Mouse (Mus musculus) frontal cortex, postnatal 14 days (tissue): ENCODE measurements around the gene Cotl1.
A peak's percentile ranks its signal among the peaks of the same experiment; 100 is the strongest.

ENCODE experiments used
- DNase-seq, 2 experiments: peaks; one replicate each; pipeline ENCODE4 v3.0.0; 2022; ENCODE audit warnings: low spot score in 2 of 2

The Cotl1 gene

DNA sequence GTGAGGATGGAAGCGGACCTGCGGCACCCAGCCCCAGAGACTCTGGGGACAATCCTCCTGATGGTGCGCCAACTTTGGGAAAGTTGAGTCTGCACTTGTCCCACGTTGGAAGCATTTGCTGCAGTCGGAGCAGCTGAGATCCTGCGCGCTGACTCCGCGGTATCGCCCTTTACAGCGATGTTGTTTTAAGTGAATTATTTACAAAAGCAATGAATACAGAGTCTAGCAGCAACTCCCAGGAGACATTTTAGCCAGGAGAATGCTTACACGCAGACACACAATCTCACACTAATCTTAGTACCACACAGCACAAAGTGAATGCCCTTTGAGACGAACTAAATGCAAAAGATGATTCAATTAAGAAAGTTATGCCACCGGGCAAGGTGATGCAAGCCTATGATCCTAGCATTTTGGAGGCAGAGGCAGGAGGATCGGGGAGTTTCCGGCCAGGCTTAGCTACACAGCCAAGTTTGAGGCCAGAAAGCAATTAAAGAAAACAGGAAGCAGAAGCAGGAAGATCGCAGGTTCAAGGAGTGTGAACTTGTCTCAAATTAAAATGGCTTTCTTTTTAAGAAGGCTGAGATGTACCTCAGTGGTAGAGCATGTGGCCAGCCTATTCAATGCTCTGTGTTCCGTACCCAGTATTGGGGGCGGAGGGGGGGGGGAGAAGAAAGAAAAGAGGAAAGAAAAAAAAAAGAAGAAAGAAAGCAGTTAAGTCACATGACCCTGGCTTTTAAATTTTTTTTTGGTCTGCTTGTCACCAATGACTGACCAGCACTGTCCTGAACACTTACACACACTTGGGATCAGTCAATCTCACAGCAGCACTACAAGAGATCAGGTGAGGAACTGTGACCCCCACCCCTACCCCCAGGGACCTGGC is 2.0 kb downstream of the Cotl1 start:
- no peak for DNase-seq

- no peak for DNase-seq
These were observed 2.7 kb downstream of the Cotl1 start for GRCm38 (mm10) chr8:119837553-119838071.

DNA sequence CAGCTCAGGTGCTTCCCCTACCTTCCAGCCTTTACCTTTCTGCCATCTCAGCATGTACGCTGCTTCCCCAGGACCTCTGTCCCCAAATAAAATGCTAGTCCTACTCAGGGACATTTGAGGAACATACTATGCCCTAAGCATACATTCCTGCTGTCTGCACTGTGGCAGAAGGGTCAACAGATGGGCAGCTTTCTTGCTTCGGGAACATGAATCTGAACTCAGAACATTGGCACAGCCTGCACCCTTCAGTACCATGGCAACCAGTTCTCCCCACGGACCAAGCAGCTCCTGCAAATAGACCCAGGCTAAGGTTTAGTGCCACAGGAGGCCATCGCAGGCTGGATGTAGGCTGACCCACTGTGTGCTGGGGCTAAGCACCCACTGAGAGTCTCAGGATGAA is 3.5 kb downstream of the Cotl1 start:
- no peak for DNase-seq

DNA sequence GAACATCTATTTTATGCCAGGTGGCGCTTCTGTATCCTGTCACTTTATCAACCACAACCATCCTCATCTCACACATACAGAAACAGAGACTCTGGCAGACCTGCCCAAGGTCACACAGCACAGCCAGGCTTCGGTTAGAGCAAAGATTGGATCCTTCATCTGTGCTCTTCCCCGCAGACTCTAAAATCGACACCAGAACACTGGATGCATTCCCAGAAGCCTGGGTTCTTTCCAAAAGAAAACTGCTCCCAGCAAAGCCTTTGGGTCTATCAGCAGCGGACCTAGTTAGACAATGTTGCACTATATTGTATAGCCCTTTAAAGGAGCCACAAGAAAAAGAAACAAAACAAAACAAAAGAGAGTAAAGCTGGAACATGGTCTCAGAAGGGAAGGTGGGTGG is 5.1 kb downstream of the Cotl1 start:
- DNase-seq, result no peak

GRCm38 (mm10) chr8:119834676-119835075 is 5.7 kb downstream of the Cotl1 start:
- DNase-seq, result no peak

DNA sequence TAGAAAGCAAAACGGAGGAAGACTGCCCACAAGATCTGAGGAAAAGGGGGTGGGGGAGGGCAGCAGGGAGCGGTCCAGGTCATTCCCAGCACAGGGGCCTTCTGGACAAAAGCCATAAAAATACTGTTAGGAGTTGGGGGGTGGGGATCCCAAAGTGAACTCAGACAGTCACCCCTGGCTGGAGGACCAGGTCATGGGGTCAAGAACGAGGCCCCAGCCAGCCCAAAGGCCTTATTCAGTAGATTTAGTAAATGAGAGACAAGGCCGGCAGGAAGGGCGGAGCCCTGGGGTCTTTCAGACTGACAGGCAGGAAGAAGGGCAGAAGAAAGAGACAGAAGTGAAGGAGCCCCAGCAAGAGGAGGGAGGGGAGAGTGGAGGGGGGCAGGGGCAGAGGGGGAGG is 7.4 kb downstream of the Cotl1 start:
- no peak for DNase-seq

DNA sequence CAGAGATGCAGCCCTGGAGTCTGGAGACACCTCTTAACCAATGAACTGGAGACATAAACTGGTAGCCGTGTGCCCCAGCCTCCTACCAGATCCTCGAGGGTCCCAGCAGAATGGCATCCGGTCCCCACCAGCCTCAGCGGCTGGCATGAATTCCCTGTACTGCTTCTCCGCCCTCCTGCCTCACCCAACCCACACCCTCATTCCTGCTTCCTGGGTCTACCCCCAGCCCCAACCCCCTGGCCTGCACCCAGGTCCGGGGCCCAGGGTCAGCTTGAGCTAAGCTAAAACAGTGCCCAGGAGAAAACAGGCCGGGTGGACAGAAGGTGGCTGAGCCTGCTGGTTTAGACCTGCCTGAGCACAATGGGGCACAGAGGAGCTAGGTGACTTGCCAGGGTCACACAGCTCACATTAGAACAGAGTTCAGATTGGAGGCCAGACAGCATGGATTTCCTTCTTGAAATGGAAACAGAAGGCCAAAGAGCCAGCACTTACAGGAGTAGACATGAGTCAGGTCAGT is 8.2 kb downstream of the Cotl1 start:
- no peak for DNase-seq

- no peak for DNase-seq
These were observed 8.9 kb downstream of the Cotl1 start for GRCm38 (mm10) chr8:119831336-119831995.

DNA sequence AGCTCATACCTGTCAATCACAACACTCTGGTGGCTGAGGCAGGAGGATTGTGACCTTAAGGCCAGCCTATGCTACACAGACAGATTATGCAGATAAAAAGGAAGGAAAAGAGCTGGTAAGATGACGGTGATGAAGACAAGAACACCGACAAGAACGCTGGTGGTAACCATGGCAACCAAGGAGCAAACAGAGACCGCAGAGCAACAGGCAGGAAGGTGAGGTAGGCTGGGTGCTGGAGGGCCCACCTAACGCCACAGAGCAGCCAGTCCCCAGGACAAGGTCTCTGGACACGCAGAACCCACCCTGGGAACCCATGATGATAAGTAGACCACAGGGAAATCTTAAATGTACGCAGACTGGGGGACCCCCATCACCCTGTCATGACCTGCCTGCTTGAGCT is 9.8 kb downstream of the Cotl1 start:
- DNase-seq, result no peak

DNA sequence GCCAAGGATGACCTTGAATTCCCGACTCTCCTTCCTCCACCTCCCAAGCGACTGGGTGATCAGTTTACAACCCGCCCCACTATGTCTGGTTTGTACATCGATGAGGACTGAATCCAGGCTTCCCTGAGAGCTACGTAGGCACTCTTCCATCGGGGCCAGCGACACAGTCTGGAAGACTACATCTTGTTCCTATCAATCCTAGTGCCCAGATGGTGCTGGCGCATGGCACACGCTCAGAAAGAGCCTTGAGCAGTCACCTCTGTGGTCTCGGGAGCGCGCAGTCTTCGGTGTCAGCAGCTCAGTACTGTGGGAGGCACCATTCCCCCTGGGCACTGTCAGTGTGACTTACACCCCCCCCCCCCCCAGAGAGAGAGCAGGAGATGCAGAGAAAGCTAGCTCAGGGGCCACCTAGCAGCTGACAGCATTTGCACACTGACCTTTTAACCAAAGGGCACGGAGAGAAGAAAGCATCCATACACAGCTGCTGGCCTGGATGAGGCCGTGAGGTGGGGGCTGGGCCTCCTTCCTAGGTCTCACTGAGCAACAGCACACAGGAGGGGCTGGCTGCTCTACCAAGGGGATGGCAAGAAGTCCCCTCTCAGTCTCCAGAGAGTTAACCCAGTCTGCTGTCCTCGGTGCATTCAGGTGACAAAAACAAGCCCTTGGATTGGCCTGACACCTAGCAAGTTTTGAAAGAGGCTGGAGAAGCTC is 10.3 kb downstream of the Cotl1 start:
- no peak for DNase-seq

DNA sequence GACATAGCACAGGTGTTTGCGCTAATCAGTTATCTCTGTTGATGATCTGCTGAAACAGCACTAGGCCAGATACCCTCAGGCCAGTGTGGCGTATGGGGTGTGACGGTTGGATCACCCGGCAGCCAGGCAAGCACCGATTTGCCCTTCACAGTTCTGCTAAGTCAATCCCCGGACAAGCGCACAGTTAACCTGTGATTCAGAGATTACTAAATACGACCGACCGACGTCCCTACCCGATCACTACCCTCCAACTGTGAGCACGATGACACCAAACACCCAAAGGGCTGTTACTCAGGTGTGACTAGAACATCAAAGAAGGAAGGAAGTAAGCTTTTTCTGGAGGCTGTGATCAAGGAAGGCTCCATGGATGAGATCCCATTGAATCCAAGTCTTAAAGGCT is 10.9 kb downstream of the Cotl1 start:
- DNase-seq, result no peak

GRCm38 (mm10) chr8:119829015-119829414 is 11.3 kb downstream of the Cotl1 start:
- DNase-seq, result no peak

- DNase-seq, result no peak
These were observed 12.6 kb downstream of the Cotl1 start for GRCm38 (mm10) chr8:119827721-119828153.

GRCm38 (mm10) chr8:119826982-119827381 is 13.4 kb downstream of the Cotl1 start:
- no peak for DNase-seq

GRCm38 (mm10) chr8:119825950-119826730 is 14.2 kb downstream of the Cotl1 start:
- DNase-seq, result no peak

GRCm38 (mm10) chr8:119824809-119825273 is 15.5 kb downstream of the Cotl1 start:
- DNase-seq, result peak in 1 of 2 experiments; percentile 69

DNA sequence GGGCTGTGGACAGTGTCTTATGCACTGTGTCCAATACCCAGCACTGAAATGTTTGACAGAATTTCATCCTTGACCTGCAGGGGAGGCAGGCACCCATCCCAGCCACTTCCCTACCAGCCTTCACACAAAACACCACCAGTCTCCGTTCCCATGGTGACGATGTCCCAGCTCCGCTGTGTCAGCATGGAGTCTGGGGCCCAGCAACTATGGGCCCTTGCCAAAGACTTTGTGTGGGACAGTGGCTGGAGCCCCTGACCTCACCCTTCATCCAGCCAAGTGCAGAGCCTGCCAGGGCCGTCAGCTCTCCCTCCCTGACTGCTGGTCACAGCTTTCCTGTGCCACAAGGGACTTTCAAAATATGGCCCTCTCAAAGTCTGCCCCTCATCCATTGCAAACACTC is 16.2 kb downstream of the Cotl1 start:
- peak in 1 of 2 experiments; percentile 67 for DNase-seq

GRCm38 (mm10) chr8:119823278-119823677 is 17.1 kb downstream of the Cotl1 start:
- DNase-seq, result no peak

- no peak for DNase-seq
These were observed 18.7 kb downstream of the Cotl1 start for GRCm38 (mm10) chr8:119821691-119822090.

GRCm38 (mm10) chr8:119819976-119820375 is 20.4 kb downstream of the Cotl1 start:
- DNase-seq, result no peak

DNA sequence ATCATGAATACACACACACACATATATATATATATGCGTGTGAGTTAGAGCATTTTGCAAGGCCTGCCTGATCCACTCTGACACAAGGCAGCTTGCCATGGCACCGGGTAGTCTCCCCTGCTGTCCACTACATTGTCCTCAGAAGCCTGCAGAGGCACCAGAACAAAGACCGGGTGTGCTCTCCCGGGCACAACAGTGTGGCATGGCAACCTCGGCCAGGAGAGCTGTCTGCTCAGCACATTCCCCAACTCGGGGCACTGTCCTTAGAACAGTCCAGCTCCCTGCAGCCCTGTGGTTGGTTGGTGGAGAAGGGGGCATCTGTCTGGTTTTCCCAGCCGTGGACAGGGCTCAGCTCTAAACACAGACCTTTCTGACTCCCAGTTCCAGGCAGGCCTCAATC is 21.0 kb downstream of the Cotl1 start:
- DNase-seq, result no peak
